Mouse (Mus musculus): ENCODE data around the gene Gm10073. TPM values are rescaled to one million over a fixed set of nuclear protein-coding genes. Genes with fewer than 3 reads are reported as not detected.

Gene Gm10073
- total and polyA plus RNA-seq, 3 experiments, result 31.2 to 123 (median 109) TPM

DNA sequence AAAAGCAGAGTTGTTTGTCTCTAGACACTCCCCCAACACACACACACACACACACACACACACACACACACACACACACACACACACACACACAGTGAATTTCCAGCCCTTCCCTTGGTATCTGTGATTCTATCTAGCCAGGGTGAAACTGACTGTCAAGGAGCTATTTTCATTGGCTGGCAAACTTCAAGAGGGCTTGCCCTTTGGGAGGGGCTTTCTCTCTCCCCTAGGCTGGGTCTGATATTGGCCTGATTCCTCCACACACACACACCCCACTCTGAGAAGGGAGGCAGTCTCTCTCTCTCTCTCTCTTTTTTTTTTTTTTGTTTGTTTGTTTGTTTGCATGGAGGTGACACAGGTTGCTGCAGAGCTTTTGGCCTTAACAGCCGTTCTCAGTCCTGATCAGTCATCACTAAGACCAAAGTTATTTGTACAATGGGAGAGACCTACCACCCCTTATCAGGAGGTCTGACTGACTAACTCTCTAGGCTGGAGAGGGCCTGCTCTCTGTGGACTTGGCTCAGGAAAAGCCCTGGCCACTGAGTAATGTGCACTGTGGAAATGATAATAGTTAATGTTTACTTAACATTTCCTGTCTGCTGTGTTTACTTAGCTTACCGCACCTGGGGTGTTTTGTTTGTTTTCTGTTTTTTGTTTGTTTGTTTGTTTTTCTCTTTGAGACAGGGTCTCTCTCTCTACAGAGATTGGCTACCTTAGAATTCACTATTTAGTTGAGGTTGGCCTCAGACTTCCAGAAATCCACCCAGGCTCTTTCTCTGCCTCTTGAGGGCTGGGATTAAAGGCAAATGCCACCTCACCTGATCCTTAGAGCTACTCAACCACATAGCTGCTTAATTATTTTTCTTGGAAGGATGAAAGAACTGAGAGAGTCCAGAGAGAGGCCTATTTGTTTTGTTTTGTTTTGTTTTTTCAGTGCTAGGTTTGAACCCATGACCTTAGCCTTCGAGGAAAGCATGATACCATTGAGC lies 15.5 kb upstream of the Gm10073 start:
- Histone ChIP-seq H3K4me1 (ENCODE audit: control insufficient read depth, insufficient read depth, low read length) (no peaks in the 10 kb centered on the region), H3K4me3 (no peak overlapping the region), H3K27me3 (ENCODE audit: control insufficient read depth, insufficient read depth, low read length) (no peaks in the 10 kb centered on the region), H3K9ac (ENCODE audit: low read depth, low read length) (no peak overlapping the region), H3K36me3 (ENCODE audit: control insufficient read depth, insufficient read depth, low read length) (no peaks in the 10 kb centered on the region), H3K27ac (no peak overlapping the region), H3K79me2 (replicated peaks; ENCODE audit: control insufficient read depth, insufficient read depth, low read length) (no peaks in the 10 kb centered on the region)
- 36% methylated on average over 3 of the region's 3 CpGs for WGBS
- TF ChIP-seq EP300 (IDR thresholded peaks at IDR 0.05; ENCODE audit: insufficient read depth, low read depth, low read length) (no peak), CTCF (IDR thresholded peaks at IDR 0.05) (no peak), POLR2A (IDR thresholded peaks at IDR 0.05; ENCODE audit: insufficient read depth, low read depth, low read length) (no peak)
- DNase-seq, result no peak
- intact Hi-C loops (cut with DNase I), result no loop called here

DNA sequence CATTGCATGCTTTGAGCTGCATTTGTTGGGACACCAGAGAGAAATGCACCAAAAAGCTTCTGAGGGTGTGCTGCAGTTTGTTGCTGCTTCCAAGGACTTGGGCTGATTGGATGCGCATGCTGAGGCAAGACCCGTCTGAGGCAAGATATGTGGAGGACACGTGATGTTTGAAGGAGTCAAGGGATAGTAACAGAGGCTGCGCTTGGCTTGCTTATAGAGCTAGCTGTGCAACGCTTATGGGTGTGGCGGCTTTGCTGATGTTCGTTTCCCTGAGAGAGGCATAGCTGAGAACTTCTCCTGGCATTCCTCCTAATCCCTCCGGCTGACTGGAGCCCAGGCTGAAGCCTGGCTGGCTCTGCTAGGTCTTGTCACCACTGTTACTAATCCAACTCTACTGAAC lies 13.6 kb upstream of the Gm10073 start:
- intact Hi-C loops (cut with DNase I), result no loop called here
- DNase-seq, result no peak

DNA sequence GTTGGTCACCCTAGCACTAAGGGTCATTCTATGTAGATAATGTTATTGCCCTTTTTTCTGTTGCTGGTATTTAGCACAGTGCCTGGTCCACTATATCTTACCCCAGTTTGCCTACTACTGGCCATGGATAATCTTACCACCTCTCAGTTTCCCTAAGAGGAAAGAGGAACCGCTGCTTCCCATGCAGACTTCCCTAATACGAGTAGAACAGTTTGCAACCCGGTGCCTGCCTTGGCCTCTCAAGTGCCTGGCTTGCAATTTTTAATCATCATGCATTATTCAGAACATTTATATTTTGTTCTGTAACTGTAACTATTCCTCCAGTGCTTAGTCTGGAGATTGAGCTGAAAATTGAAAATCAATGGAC lies 12.4 kb upstream of the Gm10073 start:
- intact Hi-C loops (cut with DNase I), result no loop called here
- H3K27ac ChIP-seq, result no peak overlapping the region

More for the DNA sequence above, 13.6 kb upstream of the Gm10073 start:
- 75% methylated on average over 8 of the region's 8 CpGs for WGBS
- Histone ChIP-seq H3K79me2 (replicated peaks; ENCODE audit: control insufficient read depth, insufficient read depth, low read length) (no peaks in the 10 kb centered on the region), H3K4me1 (ENCODE audit: control insufficient read depth, insufficient read depth, low read length) (no peaks in the 10 kb centered on the region), H3K36me3 (ENCODE audit: control insufficient read depth, insufficient read depth, low read length) (no peaks in the 10 kb centered on the region), H3K27me3 (ENCODE audit: control insufficient read depth, insufficient read depth, low read length) (no peaks in the 10 kb centered on the region), H3K27ac (no peak overlapping the region), H3K4me3 (no peak overlapping the region), H3K9ac (ENCODE audit: low read depth, low read length) (no peak overlapping the region)
- TF ChIP-seq CTCF (IDR thresholded peaks at IDR 0.05) (no peak), EP300 (IDR thresholded peaks at IDR 0.05; ENCODE audit: insufficient read depth, low read depth, low read length) (no peak), POLR2A (IDR thresholded peaks at IDR 0.05; ENCODE audit: insufficient read depth, low read depth, low read length) (no peak)

DNA sequence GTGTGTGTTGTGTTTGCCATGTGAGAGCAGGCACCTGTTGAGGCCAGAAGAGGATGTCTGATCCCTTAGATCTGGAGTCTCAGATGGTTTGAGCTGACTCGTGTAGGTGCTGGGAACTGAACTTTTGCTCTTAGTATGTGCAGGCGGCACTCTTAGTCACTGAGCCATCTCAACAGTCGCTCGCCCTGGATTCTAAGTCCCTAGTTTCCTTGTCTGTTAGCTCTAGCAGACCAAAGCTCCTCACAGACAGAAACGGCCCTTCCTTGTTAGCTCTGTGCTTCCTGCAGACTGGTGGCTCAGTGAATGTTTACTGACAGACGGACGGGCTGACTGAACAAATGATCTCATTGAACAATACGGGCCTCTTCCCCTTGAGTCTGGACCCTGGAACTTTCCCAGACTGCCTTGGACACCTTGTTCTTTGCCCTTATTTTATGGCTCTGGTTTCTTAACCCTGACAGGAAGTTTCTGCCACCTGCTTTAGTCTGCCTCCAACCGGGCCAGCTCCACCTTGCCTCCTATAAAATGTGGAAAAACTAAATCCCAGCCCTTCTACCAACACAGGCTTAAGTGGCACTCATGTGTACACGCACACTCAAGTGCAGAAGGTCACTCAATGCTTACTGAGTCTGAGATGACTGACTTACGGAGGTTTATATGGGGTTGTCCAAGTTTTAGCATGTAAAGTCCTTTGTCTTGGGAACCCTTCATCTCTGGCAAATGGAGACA lies 11.8 kb upstream of the Gm10073 start:
- H3K27ac ChIP-seq, result no peak overlapping the region
- H3K4me3 ChIP-seq, result no peak overlapping the region
- intact Hi-C loops (cut with DNase I), result no loop called here
- 59% methylated on average over 11 of the region's 11 CpGs for WGBS
- H3K9ac ChIP-seq (ENCODE audit: low read depth, low read length), result no peak overlapping the region
- no peak for DNase-seq
- TF ChIP-seq CTCF (IDR thresholded peaks at IDR 0.05), result no peak
- TF ChIP-seq POLR2A (IDR thresholded peaks at IDR 0.05; ENCODE audit: insufficient read depth, low read depth, low read length), result no peak
- TF ChIP-seq EP300 (IDR thresholded peaks at IDR 0.05; ENCODE audit: insufficient read depth, low read depth, low read length), result no peak
- H3K27me3 ChIP-seq (ENCODE audit: control insufficient read depth, insufficient read depth, low read length), result no peaks in the 10 kb centered on the region
- no peaks in the 10 kb centered on the region for H3K36me3 ChIP-seq (ENCODE audit: control insufficient read depth, insufficient read depth, low read length)
- H3K79me2 ChIP-seq (replicated peaks; ENCODE audit: control insufficient read depth, insufficient read depth, low read length), result no peaks in the 10 kb centered on the region
- H3K4me1 ChIP-seq (ENCODE audit: control insufficient read depth, insufficient read depth, low read length), result no peaks in the 10 kb centered on the region

More for the DNA sequence above, 12.4 kb upstream of the Gm10073 start:
- Histone ChIP-seq H3K27me3 (ENCODE audit: control insufficient read depth, insufficient read depth, low read length) (no peaks in the 10 kb centered on the region), H3K4me3 (no peak overlapping the region), H3K4me1 (ENCODE audit: control insufficient read depth, insufficient read depth, low read length) (no peaks in the 10 kb centered on the region), H3K36me3 (ENCODE audit: control insufficient read depth, insufficient read depth, low read length) (no peaks in the 10 kb centered on the region), H3K79me2 (replicated peaks; ENCODE audit: control insufficient read depth, insufficient read depth, low read length) (no peaks in the 10 kb centered on the region), H3K9ac (ENCODE audit: low read depth, low read length) (no peak overlapping the region)
- DNase-seq, result no peak
- WGBS, result 78% methylated on average over 3 of the region's 3 CpGs
- TF ChIP-seq CTCF (IDR thresholded peaks at IDR 0.05) (no peak), POLR2A (IDR thresholded peaks at IDR 0.05; ENCODE audit: insufficient read depth, low read depth, low read length) (no peak), EP300 (IDR thresholded peaks at IDR 0.05; ENCODE audit: insufficient read depth, low read depth, low read length) (no peak)

DNA sequence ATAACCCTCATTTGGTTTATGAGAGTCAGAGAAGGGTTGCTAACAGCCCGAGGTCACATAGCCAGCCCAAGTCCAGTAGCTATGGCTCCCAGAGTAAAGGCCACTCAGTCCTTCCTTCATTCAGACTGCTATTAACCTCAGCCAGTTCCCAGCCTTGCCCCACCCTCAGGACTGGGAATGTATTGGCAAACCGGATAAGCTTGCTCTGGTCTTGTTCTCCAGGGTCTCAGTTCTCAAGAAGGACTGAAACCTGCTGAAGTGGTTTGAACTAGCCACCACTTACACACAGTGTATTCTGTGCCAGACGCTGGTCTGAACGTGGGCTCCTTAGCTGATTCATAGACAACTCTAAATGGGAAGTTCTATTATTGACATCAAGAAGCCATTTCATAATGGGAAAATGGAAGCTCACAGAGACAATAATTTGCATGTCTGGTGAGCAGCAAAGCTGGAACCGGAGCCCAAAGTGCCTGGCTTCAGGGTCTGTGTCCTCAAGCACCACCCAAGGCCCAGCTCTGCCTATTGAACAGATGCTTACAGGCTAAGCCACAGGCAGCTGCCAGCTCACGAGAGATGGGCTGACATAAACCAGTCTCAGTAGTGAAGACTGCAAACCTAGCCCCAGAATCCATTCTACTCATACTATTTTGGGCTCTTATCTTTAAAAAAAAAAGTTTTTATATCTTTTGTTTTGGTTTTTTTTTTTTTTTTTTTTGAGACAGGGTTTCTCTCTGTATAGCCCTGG lies 8.3 kb upstream of the Gm10073 start:
- no peak overlapping the region for H3K27ac ChIP-seq
- intact Hi-C loops (cut with DNase I), result no loop called here
- H3K4me3 ChIP-seq, result no peak overlapping the region
- no peak for DNase-seq
- H3K27me3 ChIP-seq (ENCODE audit: control insufficient read depth, insufficient read depth, low read length), result no peaks in the 10 kb centered on the region
- no peaks in the 10 kb centered on the region for H3K36me3 ChIP-seq (ENCODE audit: control insufficient read depth, insufficient read depth, low read length)
- no peak for TF ChIP-seq POLR2A (IDR thresholded peaks at IDR 0.05; ENCODE audit: insufficient read depth, low read depth, low read length)
- TF ChIP-seq CTCF (IDR thresholded peaks at IDR 0.05), result no peak
- TF ChIP-seq EP300 (IDR thresholded peaks at IDR 0.05; ENCODE audit: insufficient read depth, low read depth, low read length), result no peak
- 67% methylated on average over 6 of the region's 6 CpGs for WGBS
- H3K4me1 ChIP-seq (ENCODE audit: control insufficient read depth, insufficient read depth, low read length), result peaks cover 1% of the 10 kb centered on the region
- no peak overlapping the region for H3K9ac ChIP-seq (ENCODE audit: low read depth, low read length)
- H3K79me2 ChIP-seq (replicated peaks; ENCODE audit: control insufficient read depth, insufficient read depth, low read length), result no peaks in the 10 kb centered on the region
